Mouse (Mus musculus) heart, embryonic 16.5 days (tissue): Measurements from ENCODE around the gene Mcm2. TPM values are rescaled to one million over a fixed set of nuclear protein-coding genes. Genes with fewer than 3 reads are reported as not detected.
A peak's percentile ranks its signal among the peaks of the same experiment; 100 is the strongest.

Source experiments
- ATAC-seq: fragments of 200-750 bp; cut with Nextera tagmentation; replicated peaks from 2 replicates; pipeline ENCODE4 v1.8.0; 2017; ENCODE audit warnings: moderate number of reproducible peaks; ENCODE audit not compliant: insufficient read depth, low FRiP score; ENCODE audit errors: extremely low read depth
- H3K27ac ChIP-seq: fragments of 300-500 bp; sonication (generic); 2 replicates; pipeline ENCODE4 v1.5.1; 2014; ENCODE audit warnings: mild to moderate bottlenecking, low read length, control low read depth, moderate library complexity
- H3K27me3 ChIP-seq: fragments of 300-500 bp; sonication (generic); 2 replicates; pipeline ENCODE4 v1.6.1; 2014; ENCODE audit warnings: low read length, mixed read lengths; ENCODE audit not compliant: control insufficient read depth, insufficient read depth
- H3K36me3 ChIP-seq: fragments of 300-500 bp; sonication (generic); 2 replicates; pipeline ENCODE4 v1.6.1; 2014; ENCODE audit not compliant: control insufficient read depth, insufficient read depth
- H3K4me1 ChIP-seq: fragments of 300-500 bp; sonication (generic); 2 replicates; pipeline ENCODE4 v1.6.1; 2014; ENCODE audit warnings: low read length, mixed read lengths; ENCODE audit not compliant: control insufficient read depth, insufficient read depth
- H3K4me2 ChIP-seq: fragments of 300-500 bp; sonication (generic); 2 replicates; pipeline ENCODE4 v1.6.1; 2014; ENCODE audit warnings: low read depth, mild to moderate bottlenecking, control low read depth, low read length
- H3K4me3 ChIP-seq: fragments of 300-500 bp; sonication (generic); 2 replicates; pipeline ENCODE4 v1.5.1; 2014; ENCODE audit warnings: mild to moderate bottlenecking, control low read depth, low read length
- H3K9ac ChIP-seq: fragments of 300-500 bp; sonication (generic); 2 replicates; pipeline ENCODE4 v1.6.1; 2014; ENCODE audit warnings: low read length, control low read depth
- H3K9me3 ChIP-seq: fragments of 300-500 bp; sonication (generic); replicated peaks from 2 replicates; pipeline ENCODE4 v1.6.1; 2016; ENCODE audit warnings: low read length; ENCODE audit not compliant: control insufficient read depth
- WGBS: fragments of 180-500 bp; shearing (Covaris S2); extraction: QIAGEN DNeasy Blood & Tissue Kit; methylation state at CpG from one replicate; pipeline ENCODE4 v1.1.7; 2014; 5-methylcytosine and 5-hydroxymethylcytosine counted together
- polyA plus RNA-seq: library from polyadenylated mRNA; unstranded; fragments of >200 nt; fragmentation: Nextera tagmentation; extraction: Ambion mirVana; gene quantifications from 2 replicates; pipeline ENCODE4 v1.2.1, GENCODE M21; 2015

Mcm2 gene
- polyA plus RNA-seq, 1 experiment from 2014 or later, result 94.7 TPM

DNA sequence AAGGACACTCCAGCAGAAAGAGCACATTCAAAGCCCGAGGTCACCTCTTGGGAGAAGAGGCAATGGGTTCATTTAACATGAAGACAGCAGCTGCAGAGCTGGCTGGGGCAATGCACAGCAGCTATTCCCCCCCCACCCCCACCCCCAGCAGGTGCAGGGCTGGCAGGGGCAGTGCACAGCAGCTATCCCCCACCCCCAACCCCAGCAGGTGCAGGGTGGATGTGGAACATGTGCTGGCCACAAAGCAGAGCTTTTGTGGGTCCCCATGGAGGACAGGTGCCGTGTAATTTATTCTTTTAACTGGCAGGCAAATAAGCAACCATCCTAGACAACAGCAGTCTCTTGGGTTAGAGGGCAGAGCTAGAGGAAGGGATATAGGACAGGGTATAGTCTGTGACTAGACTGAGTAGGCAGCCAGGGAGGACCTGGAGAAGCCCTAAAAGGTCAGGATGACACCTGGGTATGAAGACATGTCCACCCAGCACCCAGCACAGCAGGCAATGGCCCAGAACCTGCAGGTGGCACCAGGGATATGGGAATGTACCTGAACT lies 12.1 kb downstream of the Mcm2 start:
- H3K9me3 ChIP-seq, result no peaks in the 10 kb centered on the region
- no peak overlapping the region for H3K27ac ChIP-seq
- H3K9ac ChIP-seq, result no peak overlapping the region
- peaks cover 73% of the 10 kb centered on the region for H3K36me3 ChIP-seq
- peak; percentile 46 for ATAC-seq
- no peaks in the 10 kb centered on the region for H3K27me3 ChIP-seq
- H3K4me3 ChIP-seq, result no peak overlapping the region
- WGBS, result 78% methylated on average over 2 of the region's 2 CpGs
- no peaks in the 10 kb centered on the region for H3K4me1 ChIP-seq
- no peak overlapping the region for H3K4me2 ChIP-seq

DNA sequence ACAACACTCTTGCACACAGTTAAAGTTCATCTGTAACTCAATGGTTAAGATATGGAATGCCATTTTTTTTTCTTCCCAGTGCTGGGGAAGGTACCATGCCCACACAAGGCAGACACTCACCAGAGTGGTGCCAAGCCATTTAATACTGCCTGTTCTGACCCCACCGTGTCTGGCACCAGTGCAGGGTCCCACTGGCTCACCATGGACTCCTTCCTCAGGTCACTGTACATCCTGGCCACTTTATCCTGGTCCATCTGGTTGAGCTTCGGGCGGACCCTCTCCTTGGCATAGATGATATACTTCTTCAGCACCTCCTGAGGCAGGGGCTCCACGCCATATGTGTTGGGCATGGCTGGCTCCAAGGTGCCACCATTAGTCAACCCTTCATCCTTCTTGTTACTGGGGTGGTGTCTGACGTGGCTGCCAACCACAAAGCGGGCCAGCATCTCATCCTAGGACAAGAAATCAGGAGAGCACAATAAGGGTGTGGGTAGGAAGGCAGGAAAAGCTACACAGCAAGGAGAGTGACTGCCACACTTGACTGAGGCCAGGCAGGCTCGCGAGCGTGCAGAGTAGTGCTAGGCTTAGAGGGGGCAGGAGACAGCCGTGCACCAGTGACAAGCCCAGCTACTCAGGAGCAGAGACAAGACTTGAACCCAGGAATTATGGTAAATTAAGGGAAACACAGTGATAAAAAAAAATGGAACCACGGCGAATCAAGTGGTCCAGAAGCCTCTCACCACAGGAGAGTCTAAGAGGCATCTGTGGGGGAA lies 12.8 kb downstream of the Mcm2 start:
- Histone ChIP-seq H3K36me3 (peaks cover 66% of the 10 kb centered on the region), H3K27ac (no peak overlapping the region), H3K9ac (no peak overlapping the region), H3K4me2 (no peak overlapping the region), H3K4me3 (no peak overlapping the region), H3K4me1 (no peaks in the 10 kb centered on the region), H3K27me3 (no peaks in the 10 kb centered on the region), H3K9me3 (no peaks in the 10 kb centered on the region)
- WGBS, result 94% methylated on average over 12 of the region's 12 CpGs
- ATAC-seq, result no peak

DNA sequence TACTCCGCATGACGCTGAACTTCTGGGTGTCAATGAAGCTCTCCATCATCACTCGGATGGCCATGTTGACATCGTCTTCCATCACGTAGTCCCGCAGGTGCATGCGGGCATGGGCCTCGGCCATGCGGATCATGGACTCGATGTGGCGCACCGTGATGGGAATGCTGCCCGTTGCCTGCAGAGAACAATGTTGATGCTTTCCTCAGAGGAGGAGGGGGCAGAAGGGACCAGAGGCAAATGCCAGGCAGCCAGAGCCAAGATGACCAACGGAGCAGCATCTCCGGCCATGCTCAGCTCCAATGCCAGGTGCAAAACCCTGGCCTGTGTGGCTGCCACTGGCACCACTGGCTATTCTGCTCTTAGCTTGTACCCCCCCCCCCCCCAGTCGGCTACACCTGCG lies 13.9 kb downstream of the Mcm2 start:
- no peak for ATAC-seq
- 90% methylated on average over 17 of the region's 17 CpGs for WGBS
- no peaks in the 10 kb centered on the region for H3K27me3 ChIP-seq
- no peak overlapping the region for H3K9ac ChIP-seq
- peaks cover 57% of the 10 kb centered on the region for H3K36me3 ChIP-seq
- H3K4me1 ChIP-seq, result no peaks in the 10 kb centered on the region
- H3K4me2 ChIP-seq, result no peak overlapping the region
- H3K27ac ChIP-seq, result no peak overlapping the region
- no peak overlapping the region for H3K4me3 ChIP-seq
- H3K9me3 ChIP-seq, result no peaks in the 10 kb centered on the region

DNA sequence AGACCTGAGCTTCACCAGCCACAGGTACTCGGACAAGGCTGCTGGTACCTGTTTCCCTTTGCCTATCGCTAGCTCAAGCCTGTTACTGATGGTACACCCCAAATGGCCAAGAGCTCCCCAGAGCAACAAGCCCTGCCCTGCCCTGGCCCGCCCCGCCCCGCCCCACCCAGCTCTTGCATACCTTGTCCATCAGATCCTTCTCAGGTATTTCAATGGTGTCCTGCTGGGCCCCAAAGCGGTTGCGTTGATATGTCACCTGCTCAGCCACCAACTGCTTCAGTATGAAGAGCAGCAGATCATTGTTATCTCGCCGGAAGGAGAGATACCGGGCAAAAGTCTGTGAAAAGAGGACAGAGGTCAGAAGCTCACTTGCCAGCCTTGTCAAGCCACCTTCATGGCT lies 14.4 kb downstream of the Mcm2 start:
- 91% methylated on average over 10 of the region's 10 CpGs for WGBS

DNA sequence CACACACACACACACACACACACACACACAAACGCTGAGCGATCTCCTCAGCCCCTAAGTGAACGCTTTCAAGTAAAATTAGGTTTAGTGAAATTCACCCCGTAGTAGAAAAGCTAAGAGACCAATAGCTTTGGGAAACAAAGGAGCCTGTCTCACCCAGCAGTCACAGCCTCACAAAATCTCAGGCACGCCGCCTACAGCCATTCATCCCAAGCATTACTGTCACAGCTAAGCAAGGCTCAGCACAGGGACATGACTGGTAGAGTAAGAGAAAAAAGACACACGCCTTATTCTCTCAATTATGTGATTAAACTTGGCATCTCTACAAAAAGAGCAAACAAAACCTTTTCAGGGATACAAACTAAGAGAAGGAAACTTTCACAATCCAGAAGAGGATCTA lies 17.2 kb downstream of the Mcm2 start:
- Histone ChIP-seq H3K4me2 (no peak overlapping the region), H3K27ac (no peak overlapping the region), H3K4me1 (no peaks in the 10 kb centered on the region), H3K4me3 (no peak overlapping the region), H3K9ac (no peak overlapping the region), H3K9me3 (no peaks in the 10 kb centered on the region), H3K36me3 (peaks cover 27% of the 10 kb centered on the region), H3K27me3 (no peaks in the 10 kb centered on the region)
- ATAC-seq, result no peak
- 84% methylated on average over 7 of the region's 7 CpGs for WGBS

More for the DNA sequence above, 14.4 kb downstream of the Mcm2 start:
- ATAC-seq, result no peak
- no peak overlapping the region for H3K9ac ChIP-seq
- H3K9me3 ChIP-seq, result no peaks in the 10 kb centered on the region
- H3K4me1 ChIP-seq, result no peaks in the 10 kb centered on the region
- no peak overlapping the region for H3K27ac ChIP-seq
- H3K4me2 ChIP-seq, result no peak overlapping the region
- no peak overlapping the region for H3K4me3 ChIP-seq
- peaks cover 52% of the 10 kb centered on the region for H3K36me3 ChIP-seq
- no peaks in the 10 kb centered on the region for H3K27me3 ChIP-seq

DNA sequence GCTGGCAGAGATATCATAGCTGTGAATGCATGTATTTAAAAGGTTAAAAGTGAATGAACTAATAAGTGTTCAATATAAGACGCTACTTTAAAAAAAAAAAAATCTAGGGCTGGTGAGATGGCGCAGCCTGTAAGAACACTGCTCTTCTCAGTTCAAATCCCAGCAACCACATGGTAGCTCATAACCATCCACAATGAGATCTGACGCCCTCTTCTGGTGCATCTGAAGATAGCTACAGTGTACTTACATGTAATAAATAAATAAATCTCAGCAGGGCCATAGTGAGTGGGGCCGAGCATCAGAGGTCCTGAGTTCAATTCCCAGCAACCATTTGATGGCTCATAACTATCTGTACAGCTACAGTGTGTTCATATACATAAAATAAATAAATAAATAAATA lies 19.1 kb downstream of the Mcm2 start:
- Histone ChIP-seq H3K27me3 (no peaks in the 10 kb centered on the region), H3K27ac (no peak overlapping the region), H3K4me2 (no peak overlapping the region), H3K9me3 (no peaks in the 10 kb centered on the region), H3K9ac (no peak overlapping the region), H3K36me3 (peaks cover 11% of the 10 kb centered on the region), H3K4me3 (no peak overlapping the region), H3K4me1 (no peaks in the 10 kb centered on the region)
- 62% methylated on average over 4 of the region's 4 CpGs for WGBS
- ATAC-seq, result no peak

DNA sequence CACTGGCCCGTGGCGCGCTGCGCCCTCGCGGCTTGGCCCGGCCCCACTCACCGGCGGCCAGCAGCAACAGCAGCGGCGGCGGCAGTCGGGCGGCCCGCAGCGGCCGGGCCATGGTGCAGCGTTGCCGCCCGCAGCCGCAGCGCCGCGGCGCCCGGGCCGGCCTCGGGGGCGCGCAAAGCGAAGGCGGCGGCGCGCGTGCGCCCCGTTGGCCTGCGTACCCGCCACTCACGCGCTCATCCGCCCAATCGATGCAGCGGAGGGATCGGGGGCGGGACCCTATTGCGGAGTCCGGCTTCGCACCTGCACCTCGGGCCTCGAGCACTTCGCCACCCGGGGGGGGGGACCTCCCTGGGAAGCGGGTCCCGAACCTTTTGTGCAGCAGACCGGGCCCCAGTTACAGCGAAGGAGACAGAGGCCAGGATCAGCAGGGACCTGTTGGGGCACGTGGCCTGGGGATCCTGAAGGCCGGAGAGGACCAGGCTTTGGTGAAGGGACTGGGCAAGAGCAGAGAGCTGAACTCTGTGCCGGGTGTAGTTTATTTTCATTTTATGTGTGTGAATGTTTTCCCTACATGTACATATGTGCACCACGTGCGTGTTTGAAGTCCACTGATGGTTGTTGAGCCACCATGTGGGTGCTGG lies 23.6 kb downstream of the Mcm2 start, which contains the start of gene Podxl2:
Gene Podxl2 (minus strand): TSS at position 177 of the 641 bp plus-strand sequence.
- peak within 1 kb of the TSS; percentile 73 for H3K4me3 ChIP-seq
- H3K36me3 ChIP-seq, result no peaks in the 10 kb centered on the region
- WGBS, result 5% methylated on average over 63 of the region's 63 CpGs
- H3K27ac ChIP-seq, result no peak within 1 kb of the TSS
- peak; percentile 73 for ATAC-seq
- H3K4me1 ChIP-seq, result no peaks in the 10 kb centered on the region
- peak within 1 kb of the TSS; percentile 100 for H3K4me2 ChIP-seq
- peaks cover 3% of the 10 kb centered on the region; the same call in 1 of the 2 replicates for H3K27me3 ChIP-seq
- no peaks in the 10 kb centered on the region for H3K9me3 ChIP-seq
- peak within 1 kb of the TSS; percentile 80 for H3K9ac ChIP-seq

DNA sequence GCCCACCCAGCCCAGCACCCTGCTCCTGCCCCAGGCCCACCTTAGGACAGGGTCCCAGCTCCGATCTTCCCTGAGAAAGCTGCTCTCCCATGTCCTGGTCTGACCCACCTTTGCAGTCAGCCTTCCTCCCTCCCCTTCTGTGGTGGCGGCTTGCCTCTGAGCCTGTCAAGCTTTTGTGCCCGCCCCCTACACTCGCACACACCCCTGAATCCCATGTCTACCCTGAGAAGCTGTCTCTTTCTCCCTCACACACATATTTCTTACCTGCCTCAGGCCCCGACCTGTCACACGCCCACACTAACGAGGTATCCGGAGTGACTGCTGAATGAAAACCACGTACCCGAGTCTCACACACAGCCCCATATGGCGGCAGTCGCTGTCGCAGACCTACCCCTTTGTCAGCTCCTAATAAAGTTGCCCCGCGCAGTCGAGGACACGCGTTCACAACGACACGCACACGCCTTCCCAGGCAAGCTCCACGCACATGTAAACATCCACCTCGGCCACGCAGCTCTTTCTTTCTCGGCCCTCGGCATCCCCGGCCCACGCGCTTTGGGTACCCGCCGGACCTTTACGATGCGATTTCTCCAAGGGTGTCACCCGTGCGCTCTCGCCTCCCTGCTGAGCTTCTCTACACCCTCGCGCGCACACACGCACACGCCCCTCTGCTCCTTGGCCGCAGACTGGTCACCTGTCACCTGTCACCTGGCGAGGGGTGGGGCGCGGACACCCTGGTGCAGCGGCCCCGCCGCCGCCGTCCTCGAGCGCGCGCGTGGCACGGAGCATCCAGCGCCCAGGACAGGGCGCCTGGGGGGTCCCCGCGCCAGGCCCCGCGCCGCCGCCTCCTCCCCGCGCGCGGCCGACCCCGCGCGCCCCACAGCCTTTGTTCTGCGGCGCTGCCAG lies 24.4 kb downstream of the Mcm2 start:
- Histone ChIP-seq H3K9ac (peak overlapping the region; percentile 80), H3K36me3 (no peaks in the 10 kb centered on the region), H3K9me3 (no peaks in the 10 kb centered on the region), H3K4me3 (peak overlapping the region; percentile 73), H3K4me2 (peak overlapping the region; percentile 100), H3K27me3 (peaks cover 3% of the 10 kb centered on the region; the same call in 1 of the 2 replicates), H3K4me1 (no peaks in the 10 kb centered on the region), H3K27ac (no peak overlapping the region)
- 4% methylated on average over 73 of the region's 74 CpGs for WGBS
- ATAC-seq, result peak; percentile 8
